In genomic region chr16:45122571-45122970, GRCm38 (mm10) we compare ENCODE assay signal across 10 mouse cellular contexts. TPM values are rescaled to one million over a fixed set of nuclear protein-coding genes. Genes with fewer than 3 reads are reported as not detected.
DNase-seq lines count a peak whose midpoint lies in the region; ATAC-seq lines count a peak whose summit lies in the region.
"Had no signal": no experiment of that assay in that cellular context is flagged by ENCODE, and none has a peak within 500 bp of the region (broad histone marks: within the 10 kb centered on the region; RNA-seq: fewer than 3 reads in every experiment).

No protein-coding gene starts in this region.

- no peaks in the 10 kb centered on the region for H3K9me3 ChIP-seq in kidney, embryonic 15.5 days (replicated peaks)
- no peaks in the 10 kb centered on the region for H3K9me3 ChIP-seq in forebrain, embryonic 16.5 days (ENCODE audit: control insufficient read depth, low read length)
- H3K9me3 ChIP-seq: forebrain, embryonic 13.5 days had no signal

- H3K4me1 ChIP-seq in kidney, embryonic 15.5 days, result peaks cover 13% of the 10 kb centered on the region; the same call in 1 of the 2 replicates
- H3K4me1 ChIP-seq in forebrain, embryonic 16.5 days (replicated peaks; ENCODE audit: control insufficient read depth, insufficient read depth, low read length), result peaks cover 8% of the 10 kb centered on the region; the same call in 1 of the 2 replicates

- no peak for ATAC-seq in kidney, embryonic 15.5 days (replicated peaks; ENCODE audit: low FRiP score)
- ATAC-seq in forebrain, embryonic 16.5 days, result no peak
- ATAC-seq: forebrain, embryonic 13.5 days; hindbrain, embryonic 16.5 days had no signal

- no peak overlapping the region for H3K9ac ChIP-seq in kidney, embryonic 15.5 days
- no peak overlapping the region for H3K9ac ChIP-seq in forebrain, embryonic 16.5 days (replicated peaks; ENCODE audit: low read depth, low read length)
- H3K9ac ChIP-seq: forebrain, embryonic 13.5 days had no signal

- peak; percentile 8 for DNase-seq in embryo, embryonic 10.5 days (ENCODE audit: low spot score)
- DNase-seq in embryo, embryonic 10 days (ENCODE audit: low spot score), result no peak
- DNase-seq in kidney, postnatal 36 days, result peak; percentile 19 to 27
- DNase-seq in testis, postnatal 10 days (ENCODE audit: low spot score), result peak; percentile 42
- no peak for DNase-seq in testis, postnatal 14 days (ENCODE audit: low spot score)
- no peak for DNase-seq in neural tube, embryonic 10.5 days (ENCODE audit: extremely low spot score, low spot score)

- H3K36me3 ChIP-seq in kidney, embryonic 15.5 days, result peaks cover 26% of the 10 kb centered on the region
- no peaks in the 10 kb centered on the region for H3K36me3 ChIP-seq in forebrain, embryonic 16.5 days (ENCODE audit: control insufficient read depth, insufficient read depth)

- no peak overlapping the region for H3K27ac ChIP-seq in kidney, embryonic 15.5 days
- H3K27ac ChIP-seq in forebrain, embryonic 16.5 days (ENCODE audit: low read length), result no peak overlapping the region
- H3K27ac ChIP-seq: forebrain, embryonic 13.5 days had no signal

- no peak overlapping the region for H3K4me3 ChIP-seq in kidney, embryonic 15.5 days (replicated peaks)
- H3K4me3 ChIP-seq in forebrain, embryonic 16.5 days (replicated peaks; ENCODE audit: low read length), result no peak overlapping the region
- H3K4me3 ChIP-seq: forebrain, embryonic 13.5 days had no signal

- H3K27me3 ChIP-seq in kidney, embryonic 15.5 days, result no peaks in the 10 kb centered on the region
- H3K27me3 ChIP-seq in forebrain, embryonic 16.5 days (replicated peaks; ENCODE audit: control insufficient read depth, insufficient read depth, low read length), result no peaks in the 10 kb centered on the region
- H3K27me3 ChIP-seq: forebrain, embryonic 13.5 days had no signal

- H3K4me2 ChIP-seq in kidney, embryonic 15.5 days, result no peak overlapping the region
- no peak overlapping the region for H3K4me2 ChIP-seq in forebrain, embryonic 16.5 days (ENCODE audit: low read length)
- H3K4me2 ChIP-seq: forebrain, embryonic 13.5 days had no signal

- 68% methylated on average over 5 of the region's 5 CpGs for WGBS in kidney, embryonic 15.5 days
- 68% methylated on average over 5 of the region's 5 CpGs for WGBS in forebrain, embryonic 16.5 days

RNA-seq across cellular contexts. Expression of gene Ccdc80, which starts 29.4 kb away (rescaled TPM):
- polyA plus RNA-seq in kidney, embryonic 15.5 days (2015; fragmentation: Nextera tagmentation; extraction: Ambion mirVana), result 102 and 118 TPM in 2 replicates
- 19.6 and 32.8 TPM in 2 replicates for polyA plus RNA-seq in forebrain, embryonic 16.5 days (2015; fragmentation: Nextera tagmentation; extraction: Ambion mirVana)

RNA-seq across cellular contexts. Expression of gene Slc35a5, which starts 35.9 kb away (rescaled TPM):
- 19.9 and 21.3 TPM in 2 replicates for polyA plus RNA-seq in kidney, embryonic 15.5 days (2015; fragmentation: Nextera tagmentation; extraction: Ambion mirVana)
- polyA plus RNA-seq in forebrain, embryonic 16.5 days (2015; fragmentation: Nextera tagmentation; extraction: Ambion mirVana), result 37.0 and 39.9 TPM in 2 replicates

RNA-seq across cellular contexts. Expression of gene Atg3, which starts 36.0 kb away (rescaled TPM):
- polyA plus RNA-seq in kidney, embryonic 15.5 days (2015; fragmentation: Nextera tagmentation; extraction: Ambion mirVana), result 32.8 and 33.9 TPM in 2 replicates
- polyA plus RNA-seq in forebrain, embryonic 16.5 days (2015; fragmentation: Nextera tagmentation; extraction: Ambion mirVana), result 52.0 and 54.0 TPM in 2 replicates

Comparison
In these comparisons a context has a peak if more than half of its experiments do, and no peak if none do; other contexts are left out.
1. DNase-seq: peak in embryo, embryonic 10.5 days (single experiment), kidney, postnatal 36 days (2 of 2) and testis, postnatal 10 days (single experiment); none in embryo, embryonic 10 days (single experiment), testis, postnatal 14 days (single experiment) and neural tube, embryonic 10.5 days (single experiment).